Mouse (Mus musculus) kidney, postnatal 10 days (tissue): ENCODE measurements around the gene Tlk1.
A peak's percentile ranks its signal among the peaks of the same experiment; 100 is the strongest.

Experiments
- DNase-seq: peaks from one replicate; pipeline ENCODE4 v3.0.0; 2021; ENCODE audit warnings: mixed read lengths

The Tlk1 gene

DNA sequence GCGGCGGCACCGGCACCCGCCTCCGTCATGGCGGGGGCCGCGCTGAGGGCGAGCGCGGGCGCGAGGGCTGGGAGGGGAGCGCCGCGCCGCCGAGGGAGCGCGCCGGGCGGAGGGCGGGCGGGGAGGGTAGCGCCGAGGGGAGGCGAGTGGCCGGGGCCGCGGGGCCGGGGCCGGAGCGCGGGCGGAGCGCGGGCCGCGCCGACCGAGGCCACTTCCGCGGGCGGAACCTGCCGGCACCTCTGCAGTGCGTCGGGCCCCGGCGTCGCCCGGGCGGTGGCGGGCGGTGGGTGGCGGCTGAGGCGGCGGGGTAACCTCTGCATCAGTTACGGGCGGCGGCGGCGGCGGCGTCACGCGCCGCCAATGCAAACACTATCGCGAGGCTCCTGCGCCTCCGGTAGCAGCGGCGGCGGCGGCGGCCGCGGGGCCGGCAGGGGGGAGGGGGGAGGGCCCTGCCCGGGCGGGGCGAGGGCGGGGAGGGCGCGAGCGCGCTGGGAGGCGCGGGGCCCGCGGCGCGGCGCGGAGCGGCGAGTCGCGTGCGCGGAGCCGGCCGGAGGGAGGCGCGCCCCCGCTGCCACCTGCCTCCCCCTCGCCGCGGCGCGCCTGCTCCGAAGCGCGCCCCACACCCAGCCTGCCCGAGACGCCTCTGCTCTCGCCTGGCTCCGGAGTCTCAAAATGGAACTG is at the start of gene Tlk1:
TSS of gene Tlk1 (minus strand) at position 358 of the 681 bp plus-strand sequence.
- DNase-seq, result peak; percentile 92

DNA sequence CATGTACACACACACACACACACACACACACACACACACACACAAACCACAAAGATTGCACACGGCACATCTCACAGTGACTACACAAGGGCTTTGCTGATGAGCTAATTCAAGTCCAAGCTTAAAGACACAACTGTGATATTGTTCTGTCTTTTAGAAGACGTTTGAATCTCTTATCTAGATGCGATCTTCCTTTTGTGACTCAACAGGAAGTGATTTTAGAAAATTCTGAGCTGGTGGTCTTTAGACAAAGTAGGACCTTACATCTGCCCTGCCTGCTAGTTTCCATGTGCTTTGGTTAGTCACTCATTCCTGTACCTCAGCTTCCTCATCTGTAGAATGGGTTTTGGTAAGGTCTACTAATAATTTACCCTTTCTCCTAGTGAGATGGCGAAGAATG is 49.6 kb upstream of the Tlk1 start:
- no peak for DNase-seq

DNA sequence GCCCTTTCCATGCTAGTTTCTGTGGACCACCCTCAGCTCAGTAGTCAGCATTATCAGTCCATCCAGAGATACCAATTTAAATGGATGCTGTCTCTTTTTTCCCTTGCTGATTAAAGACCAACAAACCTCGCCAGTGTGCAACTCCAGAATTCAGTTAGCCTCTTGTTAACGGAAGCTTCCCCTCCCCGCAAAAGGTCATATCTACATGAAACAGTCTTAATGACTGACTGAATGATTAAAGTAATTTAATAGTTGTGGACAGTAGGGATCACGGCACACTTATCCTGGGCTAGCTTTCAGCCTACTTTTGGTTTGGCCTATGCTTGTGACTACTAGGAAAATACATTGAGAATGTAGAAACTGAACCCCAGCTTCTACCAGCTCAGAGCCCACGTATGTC is 47.6 kb upstream of the Tlk1 start:
- no peak for DNase-seq

DNA sequence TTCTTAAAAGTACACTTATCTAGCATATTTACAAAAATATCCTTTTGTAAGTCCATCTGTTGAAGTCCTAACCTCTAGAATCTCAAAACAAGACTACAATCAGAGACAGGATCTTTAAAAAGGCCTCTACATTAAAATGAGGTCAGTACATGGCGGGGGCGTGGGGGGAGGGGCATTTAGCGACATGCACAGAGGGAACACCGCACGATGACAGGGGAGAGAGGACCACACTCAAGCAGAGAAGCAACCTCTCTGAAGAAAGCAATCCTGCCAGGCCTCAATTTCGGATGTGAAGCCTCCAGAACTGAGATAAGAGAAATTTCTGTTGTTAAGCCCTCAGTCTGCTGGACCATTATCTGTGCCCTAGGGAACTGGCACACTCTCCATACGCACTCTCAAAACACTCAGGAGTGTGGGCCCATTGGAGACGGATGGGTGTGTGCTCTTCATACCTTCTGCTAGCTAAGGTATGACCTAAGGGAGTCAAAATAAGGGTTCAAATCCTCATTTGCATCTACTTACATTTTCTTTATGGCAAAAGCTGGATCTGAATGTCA is 46.0 kb upstream of the Tlk1 start:
- no peak for DNase-seq

DNA sequence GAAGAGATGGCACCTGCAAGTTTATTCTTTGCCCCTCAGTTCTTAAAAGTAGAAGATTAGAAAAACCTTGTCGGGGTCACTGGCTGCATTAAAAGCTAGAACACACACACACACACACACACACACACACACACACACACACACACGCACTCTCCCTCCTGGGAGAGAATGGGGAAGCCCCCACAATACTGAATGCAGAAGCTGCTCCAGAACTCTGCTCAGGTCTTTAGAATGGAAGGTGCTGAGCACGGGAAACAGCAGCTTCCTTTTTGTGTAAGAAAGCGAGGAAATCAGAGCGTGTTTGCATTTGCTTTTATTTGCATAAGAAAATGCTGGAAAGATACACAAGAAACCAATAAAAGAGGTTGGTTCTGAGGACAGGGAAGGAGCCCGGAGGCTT is 45.3 kb upstream of the Tlk1 start:
- DNase-seq, result no peak

DNA sequence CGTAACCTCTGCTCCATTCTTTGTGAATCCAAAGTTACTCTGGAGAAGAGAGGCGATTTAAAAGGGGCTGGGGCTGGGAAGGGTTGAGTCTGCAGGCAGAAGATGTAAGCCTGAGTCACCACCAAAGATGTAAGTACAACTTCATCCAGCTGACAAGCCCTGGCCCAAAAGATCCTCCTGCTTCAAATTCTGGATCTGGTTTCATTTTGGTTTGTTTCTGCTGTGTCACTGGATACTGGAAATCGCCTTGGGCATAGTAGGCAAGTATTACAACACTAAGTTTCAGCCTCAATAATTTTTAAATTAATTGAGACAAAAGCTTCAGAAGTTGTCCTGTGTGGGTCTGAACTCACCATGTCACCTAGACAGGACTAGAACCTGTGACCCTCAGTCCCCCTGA is 43.6 kb upstream of the Tlk1 start:
- no peak for DNase-seq

DNA sequence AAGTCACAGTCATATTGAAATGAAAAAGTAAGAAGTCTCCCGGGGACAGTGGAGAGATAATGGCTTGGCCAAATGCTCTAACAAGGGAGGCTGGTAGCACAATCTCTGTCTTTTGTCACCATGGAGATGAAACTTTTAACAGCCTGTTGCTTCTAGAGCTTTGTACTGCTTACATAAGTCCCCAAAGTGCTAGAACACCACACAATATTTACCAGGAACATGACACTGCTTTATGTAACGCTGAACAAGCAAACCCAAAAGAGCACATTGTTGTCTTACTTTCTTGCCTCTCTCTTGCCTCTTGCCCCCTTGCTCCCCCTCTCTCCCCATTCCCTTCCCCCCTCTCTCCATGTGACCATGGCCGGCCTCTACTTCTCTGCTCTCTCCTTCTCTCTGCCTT is 41.7 kb upstream of the Tlk1 start:
- no peak for DNase-seq

DNA sequence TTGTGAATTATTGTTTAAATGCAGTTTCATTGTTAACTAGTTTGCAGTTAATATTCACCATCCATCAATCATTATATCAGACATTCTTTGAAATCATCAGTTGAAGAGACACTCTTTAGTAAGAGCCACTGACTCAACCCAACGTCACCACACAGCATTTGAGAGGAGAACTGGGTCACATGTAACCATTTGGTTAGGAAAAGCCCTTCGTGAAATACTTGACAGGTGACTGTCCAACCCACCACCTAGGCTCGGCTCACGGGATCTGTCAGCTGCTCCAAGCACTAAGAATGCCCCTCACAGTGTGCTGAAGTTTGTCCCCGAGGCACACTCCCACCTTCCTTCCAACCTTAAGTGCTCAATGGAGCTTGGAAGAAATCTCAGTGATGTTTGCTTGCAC is 37.4 kb upstream of the Tlk1 start:
- peak; percentile 53 for DNase-seq

DNA sequence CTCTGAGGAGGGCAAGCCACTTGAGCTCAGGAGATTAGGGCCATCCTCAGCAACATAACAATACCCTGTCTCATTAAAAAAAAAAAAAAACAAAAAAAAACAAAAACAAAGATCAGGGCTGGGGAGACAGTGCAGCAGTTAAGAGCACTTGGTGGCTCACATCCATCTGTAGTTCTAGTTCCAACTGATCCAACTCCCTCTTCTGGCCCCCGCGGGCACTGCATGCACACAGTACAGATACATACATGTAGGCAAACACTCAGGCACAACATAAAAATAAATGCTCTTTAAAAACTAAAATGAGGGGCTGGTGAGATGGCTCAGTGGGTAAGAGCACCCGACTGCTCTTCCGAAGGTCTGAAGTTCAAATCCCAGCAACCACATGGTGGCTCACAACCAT is 34.2 kb upstream of the Tlk1 start:
- peak; percentile 15 for DNase-seq

DNA sequence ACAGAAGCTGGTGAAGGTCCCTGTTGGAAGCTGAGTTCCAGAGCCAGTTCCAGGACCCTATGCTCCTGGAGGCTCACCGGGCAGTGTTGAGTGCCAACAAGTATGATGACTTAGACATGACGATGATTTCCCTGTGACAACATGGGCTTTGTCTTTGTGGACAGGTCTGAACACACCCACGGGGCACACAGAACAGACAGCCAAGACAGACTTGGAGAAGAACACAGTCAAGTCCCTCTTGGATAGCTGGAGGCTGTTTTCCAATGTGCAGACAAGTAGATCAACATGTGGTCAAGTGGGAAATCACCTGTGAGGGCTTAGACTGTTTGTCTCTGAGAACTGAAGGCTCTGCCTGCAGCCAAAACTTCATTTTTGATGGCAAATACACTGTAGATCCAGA is 31.4 kb upstream of the Tlk1 start:
- no peak for DNase-seq

DNA sequence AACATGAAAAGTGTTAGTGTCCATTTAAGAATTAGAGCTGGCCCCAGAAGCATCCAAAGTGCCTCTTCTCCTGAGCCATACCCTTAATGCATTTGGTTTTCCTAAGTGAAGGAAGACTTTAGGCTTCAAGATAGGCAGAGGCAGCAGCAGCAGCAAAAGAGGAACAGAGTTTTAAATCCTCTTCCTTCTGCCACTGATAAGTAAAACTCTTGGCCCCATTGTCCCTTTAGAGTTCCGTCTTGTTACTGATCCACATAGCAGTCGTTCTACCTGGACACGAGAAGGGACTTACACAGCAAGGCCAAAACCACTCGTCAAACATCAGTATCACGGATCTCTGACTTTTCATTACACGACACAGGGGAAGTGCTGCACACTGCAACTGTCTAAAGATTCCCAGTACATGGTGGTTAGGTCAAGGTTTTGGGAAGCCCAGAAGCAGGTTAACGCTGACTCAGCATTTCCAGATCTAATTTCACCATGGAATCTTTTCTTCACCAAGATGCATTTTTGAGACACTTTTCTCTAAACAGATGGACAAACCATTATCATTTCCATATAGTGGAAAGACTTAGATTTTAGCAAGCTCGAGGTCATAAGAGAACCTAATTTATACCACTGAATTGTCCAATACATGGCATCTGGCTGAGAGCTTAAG is 28.8 kb upstream of the Tlk1 start:
- no peak for DNase-seq

DNA sequence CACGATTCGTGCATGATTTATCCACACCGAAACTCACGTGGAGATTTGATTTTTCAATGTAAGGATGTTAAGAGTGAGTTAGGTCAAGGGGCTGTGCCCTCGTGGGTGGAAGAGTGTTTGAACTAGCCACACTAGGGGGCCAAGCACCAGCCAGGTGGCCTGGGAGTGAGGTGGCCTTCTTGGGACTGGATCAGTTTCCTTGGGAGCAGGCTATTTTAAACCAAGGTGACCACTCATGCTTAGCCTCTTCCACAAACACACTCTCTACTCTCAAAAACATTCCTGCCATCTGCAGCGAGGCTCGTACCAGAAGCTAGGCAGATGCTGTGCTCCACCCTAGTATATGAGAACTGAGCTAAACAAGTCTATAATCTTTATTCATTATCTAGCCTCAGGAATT is 27.8 kb upstream of the Tlk1 start:
- no peak for DNase-seq

DNA sequence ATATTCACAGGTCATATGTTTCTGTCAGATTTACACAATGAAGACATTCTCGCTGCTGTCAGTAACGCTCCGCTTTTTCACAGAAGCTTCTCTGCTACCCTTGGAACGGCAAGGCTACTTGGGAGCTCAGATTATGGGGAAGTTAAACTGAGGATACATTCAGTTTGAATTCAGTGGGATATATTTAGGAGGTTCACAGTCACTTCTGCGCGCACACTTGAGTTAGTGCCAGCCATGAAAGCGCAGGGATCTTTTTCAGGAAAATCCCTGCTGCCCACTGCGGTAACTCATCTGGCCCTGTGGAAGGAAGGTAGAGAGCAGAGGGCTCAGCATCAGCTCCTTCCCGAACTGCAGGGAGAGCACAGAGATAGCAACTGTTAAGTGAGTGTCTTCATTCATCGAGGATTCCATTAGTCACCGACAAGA is 27.3 kb upstream of the Tlk1 start:
- DNase-seq, result no peak

DNA sequence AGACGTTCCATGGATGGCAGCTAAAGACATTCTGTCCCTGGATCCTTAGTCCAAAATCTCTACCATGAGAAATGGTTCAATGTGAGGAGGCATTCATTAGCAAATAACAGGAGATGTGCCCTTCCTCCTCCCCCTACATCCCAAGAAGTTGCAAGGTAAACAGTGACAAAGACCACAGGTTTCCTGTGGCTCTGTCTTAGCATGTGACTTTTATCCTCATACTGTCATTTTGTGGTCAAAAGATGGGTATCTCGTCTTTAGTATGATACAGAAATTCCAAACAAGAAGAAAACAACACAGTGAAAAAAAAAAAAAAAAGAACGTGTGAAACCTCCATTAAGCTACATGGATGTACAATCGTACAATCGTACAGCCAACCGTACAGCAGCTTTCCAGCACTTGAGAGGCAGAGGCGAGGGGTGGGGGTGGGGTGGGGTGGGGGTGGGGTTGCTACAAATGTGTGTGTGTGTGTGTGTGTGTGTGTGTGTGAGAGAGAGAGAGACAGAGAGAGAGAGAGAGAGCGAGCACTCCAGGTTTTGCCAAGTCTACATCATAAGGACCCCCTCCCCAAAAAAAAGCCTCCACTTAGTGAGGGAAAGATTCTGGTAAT is 26.8 kb upstream of the Tlk1 start:
- DNase-seq, result no peak

DNA sequence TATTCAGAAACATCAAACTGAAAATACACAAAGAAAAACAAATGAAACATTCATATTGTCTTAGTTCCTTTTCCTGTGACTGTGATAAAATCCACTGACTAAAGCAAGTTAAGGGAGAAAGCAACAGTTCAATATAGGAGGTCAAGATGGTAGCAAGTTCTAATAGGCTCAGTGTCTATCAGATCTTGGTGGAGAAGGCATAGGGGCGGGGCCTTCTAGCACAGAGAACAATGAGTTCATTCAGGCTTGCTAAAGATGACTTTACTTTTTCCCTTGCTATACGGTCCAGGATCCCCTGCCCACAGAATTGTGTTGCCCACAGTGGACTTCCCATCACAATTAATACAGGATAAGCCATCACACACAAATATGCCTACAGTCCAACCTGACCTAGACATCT is 20.3 kb upstream of the Tlk1 start:
- no peak for DNase-seq

DNA sequence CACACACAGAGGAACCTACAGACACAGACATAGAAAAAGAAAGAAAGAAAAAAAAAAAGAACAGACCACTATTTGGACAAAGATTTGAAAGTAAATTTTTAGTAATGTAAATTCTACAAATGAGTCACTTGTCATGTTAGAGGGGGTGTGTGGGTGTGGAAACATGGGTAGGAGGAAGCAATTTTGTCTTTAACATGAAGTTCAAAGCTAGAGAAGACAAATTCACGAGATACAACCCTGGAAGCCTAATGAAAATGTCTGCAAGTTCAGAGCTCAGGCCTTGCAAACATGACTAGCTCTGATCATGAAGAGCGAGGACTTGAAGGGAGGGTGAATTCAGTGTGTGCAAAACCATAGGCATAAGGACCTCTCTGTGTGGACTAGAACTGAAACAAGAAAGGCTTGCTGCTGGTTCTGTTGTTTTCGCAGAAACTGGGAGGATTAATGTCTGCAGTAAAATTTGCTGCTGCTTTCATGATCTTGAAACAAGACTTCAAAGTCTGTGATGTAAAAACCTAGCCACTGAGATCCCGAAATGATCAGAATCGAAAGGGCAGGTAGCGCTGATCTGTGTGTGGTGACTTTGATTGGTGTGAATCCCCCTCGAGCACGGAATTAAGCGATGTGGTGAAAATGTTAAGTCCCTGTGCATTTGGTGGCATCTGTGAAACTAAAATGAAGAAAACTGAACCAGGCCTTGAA is 19.3 kb upstream of the Tlk1 start:
- DNase-seq, result no peak

DNA sequence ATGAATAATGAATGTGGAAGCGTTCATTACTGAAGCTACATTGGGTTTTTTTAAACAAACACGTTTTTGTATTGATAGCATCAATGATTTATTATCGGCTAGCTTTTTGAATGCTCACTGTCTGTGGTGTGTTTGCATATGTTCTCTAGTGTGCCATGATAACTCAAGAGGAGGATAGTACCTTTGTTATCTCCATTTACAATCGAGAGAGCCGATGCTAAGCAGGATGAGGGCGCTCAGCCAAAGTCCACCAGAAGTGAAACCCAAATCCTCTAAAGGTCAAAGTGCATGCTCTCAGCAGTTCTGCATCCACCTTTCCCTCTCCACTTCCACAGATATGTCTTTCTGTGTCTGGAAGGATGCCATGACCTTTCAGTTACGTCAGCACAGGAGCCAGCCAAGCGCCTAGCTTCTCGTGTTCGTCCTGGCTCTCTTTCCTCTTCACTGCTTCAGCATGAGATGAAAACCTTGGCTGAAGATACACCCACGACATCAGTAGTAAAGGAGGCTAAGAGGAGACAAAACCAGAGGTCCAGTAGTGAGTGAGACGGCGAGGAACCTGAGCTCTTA is 16.6 kb upstream of the Tlk1 start:
- peak; percentile 59 for DNase-seq

DNA sequence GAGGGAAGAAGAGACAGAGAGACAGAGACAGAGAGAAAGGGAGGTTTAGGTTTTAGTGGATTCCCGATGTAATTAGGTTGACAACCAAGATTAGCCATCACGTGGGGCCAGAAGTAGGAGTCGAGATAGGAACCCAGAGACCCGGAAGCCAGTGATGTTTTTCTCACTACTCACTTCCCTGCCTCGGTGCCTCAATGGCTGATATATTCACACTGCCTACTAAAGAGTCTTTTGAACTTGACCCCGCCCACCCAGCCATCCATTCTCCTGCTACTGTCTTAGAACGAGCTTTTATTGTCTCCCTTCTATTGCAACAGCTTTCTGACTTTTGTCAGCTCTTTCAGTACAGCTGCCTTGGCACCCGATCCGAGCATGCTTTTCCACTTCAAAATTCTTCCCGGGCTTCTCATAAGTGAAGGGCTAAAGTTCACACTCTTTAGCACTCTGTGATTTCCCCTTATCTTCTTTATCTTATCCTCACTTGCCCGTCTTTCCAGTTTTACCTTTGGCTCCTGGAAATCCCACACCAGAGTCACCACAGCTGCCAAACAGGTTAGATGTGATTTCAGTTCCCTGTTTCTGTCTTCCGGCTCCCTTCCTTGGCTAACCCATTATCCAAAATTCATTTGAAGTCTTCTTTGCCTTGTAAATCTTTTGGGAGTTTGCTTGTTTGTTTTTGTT is 13.1 kb upstream of the Tlk1 start:
- DNase-seq, result peak; percentile 26

DNA sequence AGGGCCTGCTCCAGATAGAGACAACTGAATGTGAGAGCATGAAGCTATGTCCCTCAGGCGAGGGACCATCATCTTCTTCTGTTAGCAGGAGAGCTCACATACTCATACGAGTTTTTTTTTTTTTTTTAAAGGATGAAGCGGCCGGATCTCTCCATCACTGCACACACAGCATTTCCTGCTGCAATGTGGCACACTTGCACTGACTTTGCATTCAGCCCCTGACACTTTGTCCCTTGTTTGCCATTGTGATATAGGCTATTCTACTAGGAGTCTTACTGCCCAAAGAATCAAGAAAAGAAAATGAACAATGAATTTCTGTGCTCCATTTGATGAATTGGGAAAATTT is 10.8 kb upstream of the Tlk1 start:
- DNase-seq, result no peak

DNA sequence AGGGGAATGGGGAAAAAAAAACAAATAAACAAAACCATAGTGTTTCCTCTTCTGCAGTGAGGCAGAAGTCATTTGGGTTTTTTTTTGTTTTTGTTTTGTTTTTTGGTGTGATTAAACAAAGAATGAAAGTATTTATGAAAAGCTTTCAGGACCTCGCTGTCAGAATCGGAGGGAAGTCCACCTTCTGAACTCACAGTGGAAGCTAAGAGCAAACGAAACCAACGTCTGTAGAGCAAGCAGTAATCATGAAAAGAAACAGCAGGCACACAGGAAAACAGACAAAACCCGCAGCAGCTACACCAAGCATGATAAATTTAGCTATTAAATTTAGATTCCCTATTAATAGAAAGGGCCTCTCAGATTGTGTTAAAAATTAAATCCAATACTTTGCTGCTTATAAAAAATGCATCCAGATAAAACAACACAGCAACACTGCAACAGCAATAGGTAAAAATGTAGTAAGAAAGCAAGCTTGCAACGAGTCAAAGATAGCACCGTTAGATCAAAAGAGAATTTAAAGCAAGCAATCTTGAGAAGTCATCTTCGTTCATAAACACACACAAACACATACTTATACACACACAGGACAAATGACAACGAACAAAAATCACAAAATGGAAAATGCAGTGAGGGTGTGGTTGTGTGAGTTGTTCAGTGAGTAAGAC is 10.2 kb upstream of the Tlk1 start:
- DNase-seq, result no peak

DNA sequence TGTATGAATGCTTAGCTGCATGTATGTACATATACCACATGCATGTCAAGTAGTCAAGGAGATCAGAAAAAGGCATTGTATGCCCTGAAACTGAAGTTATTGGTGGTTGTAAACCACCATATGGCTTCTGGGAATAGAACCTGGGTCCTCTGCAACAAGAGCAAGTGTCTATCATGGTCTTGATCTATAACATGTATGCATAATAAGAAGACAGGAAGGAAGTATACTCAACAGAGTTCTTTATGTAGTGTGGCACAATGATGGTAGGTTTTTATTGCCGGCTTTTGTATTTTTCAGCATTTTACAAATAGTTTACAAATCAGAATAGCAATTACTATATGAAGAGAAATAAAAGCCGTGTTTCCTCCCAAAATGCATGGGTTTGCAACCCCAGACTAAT is 9.7 kb upstream of the Tlk1 start:
- no peak for DNase-seq

DNA sequence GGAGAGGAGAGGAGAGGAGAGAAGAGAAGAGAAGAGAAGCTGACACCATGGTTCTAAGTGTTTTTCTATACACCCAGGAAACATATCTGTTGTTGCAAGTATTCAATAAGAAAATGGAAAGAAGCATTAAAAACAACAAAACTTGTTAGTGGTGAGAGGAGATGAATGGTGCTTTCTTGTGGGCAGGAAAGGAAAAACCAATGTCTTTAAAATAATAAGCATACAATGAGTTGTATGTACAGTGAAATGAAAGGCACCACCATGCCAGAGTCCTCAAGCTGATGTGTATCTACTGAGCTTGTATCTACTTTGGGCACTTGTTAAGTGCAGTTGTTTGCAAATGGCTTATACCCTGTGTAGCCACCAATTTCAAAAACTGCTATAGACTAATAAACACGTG is 7.7 kb upstream of the Tlk1 start:
- no peak for DNase-seq
